Mouse (Mus musculus): Measurements from ENCODE around the gene Hnrnpm.
"Not testable (repeated sequence)": the region's sequence is repeated elsewhere in the genome, so short reads cannot be mapped to it uniquely, and the experiment has no call there.

Hnrnpm gene

GRCm38 (mm10) chr17:33669681-33670080, 17.0 kb downstream of the Hnrnpm start:
- no peak for DNase-seq

- no peak for DNase-seq
Observed at GRCm38 (mm10) chr17:33666813-33667212, 19.8 kb downstream of the Hnrnpm start.

- DNase-seq: no peak
Observed at GRCm38 (mm10) chr17:33649781-33650475, 36.7 kb downstream of the Hnrnpm start.

GRCm38 (mm10) chr17:33645073-33645472, 41.6 kb downstream of the Hnrnpm start:
- DNase-seq: no peak

GRCm38 (mm10) chr17:33644068-33644467, 42.6 kb downstream of the Hnrnpm start:
- no peak for DNase-seq

- no peak for DNase-seq
Observed at GRCm38 (mm10) chr17:33639743-33640142, 46.9 kb downstream of the Hnrnpm start.

GRCm38 (mm10) chr17:33637516-33638276, 49.0 kb downstream of the Hnrnpm start, which contains the start of gene Pram1:
Gene Pram1, plus strand, starts transcription at chr17:33638056.
- DNase-seq: no peak

GRCm38 (mm10) chr17:33637038-33637437, 49.6 kb downstream of the Hnrnpm start:
- DNase-seq: peak; percentile 19

GRCm38 (mm10) chr17:33631796-33632195, 54.9 kb downstream of the Hnrnpm start:
- DNase-seq: no peak

- DNase-seq: peak; percentile 11
Observed at GRCm38 (mm10) chr17:33631236-33631635, 55.4 kb downstream of the Hnrnpm start.

- DNase-seq: peak; percentile 23
Observed at GRCm38 (mm10) chr17:33630171-33630895, 56.3 kb downstream of the Hnrnpm start.

GRCm38 (mm10) chr17:33629487-33630125, 57.1 kb downstream of the Hnrnpm start:
- DNase-seq: peak; percentile 20

GRCm38 (mm10) chr17:33628621-33629486, 57.8 kb downstream of the Hnrnpm start, which contains the start of gene Zfp414:
Gene Zfp414, plus strand, starts transcription at chr17:33629090.
- peak; percentile 95 for DNase-seq

GRCm38 (mm10) chr17:33627281-33627680, 59.4 kb downstream of the Hnrnpm start:
- DNase-seq: no peak

- not testable (repeated sequence) for DNase-seq
Observed at GRCm38 (mm10) chr17:33613726-33614125, 72.9 kb downstream of the Hnrnpm start.

GRCm38 (mm10) chr17:33610548-33610947, 76.1 kb downstream of the Hnrnpm start:
- DNase-seq: no peak

GRCm38 (mm10) chr17:33607273-33607672, 79.4 kb downstream of the Hnrnpm start:
- no peak for DNase-seq

GRCm38 (mm10) chr17:33601947-33602346, 84.7 kb downstream of the Hnrnpm start:
- DNase-seq: no peak

GRCm38 (mm10) chr17:33600831-33601230, 85.8 kb downstream of the Hnrnpm start:
- DNase-seq: no peak

- DNase-seq: no peak
Observed at GRCm38 (mm10) chr17:33599836-33600475, 86.7 kb downstream of the Hnrnpm start.

GRCm38 (mm10) chr17:33598506-33598905, 88.2 kb downstream of the Hnrnpm start:
- DNase-seq: no peak
